Mouse (Mus musculus) heart, embryonic 10.5 days (tissue): ENCODE data around the gene Prdm16. TPM values are rescaled to one million over a fixed set of nuclear protein-coding genes. Genes with fewer than 3 reads are reported as not detected.

Source experiments
- DNase-seq: peaks from one replicate; pipeline ENCODE4 v3.0.0-alpha.2; 2017; ENCODE audit warnings: low spot score
- H3K27ac ChIP-seq: fragments of 300-500 bp; sonication (generic); 2 replicates; pipeline ENCODE4 v1.5.1; 2016; ENCODE audit warnings: mild to moderate bottlenecking
- H3K27me3 ChIP-seq: fragments of 300-500 bp; sonication (generic); 2 replicates; pipeline ENCODE4 v1.6.1; 2016; ENCODE audit warnings: mild to moderate bottlenecking; ENCODE audit not compliant: poor library complexity, insufficient read depth, severe bottlenecking
- H3K36me3 ChIP-seq: fragments of 300-500 bp; sonication (generic); 2 replicates; pipeline ENCODE4 v1.6.1; 2016; ENCODE audit warnings: mild to moderate bottlenecking, moderate library complexity
- H3K4me1 ChIP-seq: fragments of 300-500 bp; sonication (generic); 2 replicates; pipeline ENCODE4 v1.6.1; 2016; ENCODE audit warnings: mild to moderate bottlenecking
- H3K4me3 ChIP-seq: fragments of 300-500 bp; sonication (generic); 2 replicates; pipeline ENCODE4 v1.5.1; 2016; ENCODE audit warnings: mild to moderate bottlenecking, moderate library complexity
- H3K9me3 ChIP-seq: fragments of 300-500 bp; sonication (generic); 2 replicates; pipeline ENCODE4 v1.6.1; 2016; ENCODE audit warnings: mild to moderate bottlenecking, moderate library complexity
- WGBS: fragments of 180-500 bp; shearing (Covaris S2); methylation state at CpG from one replicate; pipeline ENCODE4 v1.1.7; 2016; 5-methylcytosine and 5-hydroxymethylcytosine counted together
- polyA plus RNA-seq: library from polyadenylated mRNA; unstranded; fragments of >200 nt; fragmentation: Nextera tagmentation; extraction: Ambion mirVana; gene quantifications from 2 replicates; pipeline ENCODE4 v1.2.1, GENCODE M21; 2016

Prdm16 gene
- polyA plus RNA-seq, 1 experiment from 2014 or later: 13.9 TPM

- Histone ChIP-seq H3K4me1 (peaks cover 82% of the 10 kb centered on the region), H3K27ac (no peak overlapping the region), H3K4me3 (no peak overlapping the region), H3K27me3 (peaks cover 44% of the 10 kb centered on the region), H3K36me3 (no peaks in the 10 kb centered on the region), H3K9me3 (no peaks in the 10 kb centered on the region)
- WGBS: 84% methylated on average over 11 of the region's 11 CpGs
- DNase-seq: no peak
Observed at GRCm38 (mm10) chr4:154590910-154591309, 45.8 kb downstream of the Prdm16 start.

- DNase-seq: no peak
- H3K27ac ChIP-seq: peak overlapping the region; percentile 77
- WGBS: 84% methylated on average over 11 of the region's 11 CpGs
- peaks cover 84% of the 10 kb centered on the region for H3K4me1 ChIP-seq
- no peaks in the 10 kb centered on the region for H3K9me3 ChIP-seq
- peaks cover 34% of the 10 kb centered on the region for H3K27me3 ChIP-seq
- no peak overlapping the region for H3K4me3 ChIP-seq
- no peaks in the 10 kb centered on the region for H3K36me3 ChIP-seq
Observed at GRCm38 (mm10) chr4:154586334-154586733, 50.3 kb downstream of the Prdm16 start.

GRCm38 (mm10) chr4:154585779-154586178 is 50.9 kb downstream of the Prdm16 start:
- Histone ChIP-seq H3K9me3 (no peaks in the 10 kb centered on the region), H3K4me1 (peaks cover 84% of the 10 kb centered on the region), H3K27me3 (peaks cover 34% of the 10 kb centered on the region), H3K36me3 (no peaks in the 10 kb centered on the region), H3K27ac (peak overlapping the region; percentile 77), H3K4me3 (0 out of 2 replicates have a peak overlapping the region, but pooled peaks have one; percentile 1)
- 59% methylated on average over 14 of the region's 14 CpGs for WGBS
- DNase-seq: no peak

DNA sequence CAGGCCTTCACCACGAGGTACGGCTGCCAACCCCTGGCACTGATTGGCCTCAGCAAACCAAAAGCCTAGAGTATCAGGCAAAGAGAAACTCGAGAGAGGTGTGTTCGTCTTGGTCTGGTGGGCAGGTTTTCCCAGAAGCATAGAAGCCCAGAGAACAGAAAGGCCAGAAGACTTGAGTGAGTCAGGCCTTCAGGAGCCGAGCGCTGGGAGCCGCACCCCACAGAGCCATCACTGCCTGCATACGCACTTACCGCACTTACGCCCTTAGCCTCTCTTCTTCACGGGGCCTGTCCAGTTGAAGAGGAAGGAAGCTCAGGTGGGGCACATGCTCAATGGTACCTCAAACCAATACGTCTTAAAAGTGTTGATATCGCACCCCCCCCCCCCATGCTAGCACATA is 53.0 kb downstream of the Prdm16 start:
- 87% methylated on average over 13 of the region's 13 CpGs for WGBS
- no peaks in the 10 kb centered on the region for H3K9me3 ChIP-seq
- H3K4me1 ChIP-seq: peaks cover 77% of the 10 kb centered on the region
- H3K4me3 ChIP-seq: no peak overlapping the region
- no peak for DNase-seq
- no peaks in the 10 kb centered on the region for H3K36me3 ChIP-seq
- H3K27ac ChIP-seq: no peak overlapping the region
- H3K27me3 ChIP-seq: peaks cover 29% of the 10 kb centered on the region

DNA sequence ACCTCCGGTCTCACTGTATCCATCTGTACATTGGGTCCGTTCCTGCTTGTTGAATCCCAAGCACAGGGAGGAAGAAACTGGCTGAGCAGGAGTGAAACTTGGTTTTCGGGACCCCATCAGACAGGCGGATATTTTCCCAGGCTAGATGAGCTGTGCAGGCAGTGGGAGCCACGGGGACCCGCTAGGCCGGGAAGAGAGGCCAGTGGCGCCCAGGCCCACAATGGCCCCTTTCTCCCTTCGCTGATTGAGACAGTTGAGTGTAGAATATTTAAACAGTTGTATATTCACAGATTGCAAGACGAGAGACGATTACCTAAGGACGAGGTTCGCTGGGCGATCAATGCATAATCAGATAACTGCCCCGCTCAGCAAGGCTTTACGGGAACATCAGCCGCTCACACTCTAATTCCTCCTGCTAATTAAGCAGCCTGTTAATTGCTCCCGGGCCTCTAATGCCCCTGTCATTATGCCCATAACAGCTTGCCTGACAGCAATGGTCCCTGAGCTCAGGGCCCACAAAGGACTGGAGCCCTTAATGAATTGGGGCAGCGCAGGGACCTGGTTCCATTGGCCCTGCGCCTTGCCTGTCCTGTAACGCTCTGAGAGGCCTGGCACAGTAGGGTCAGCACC is 54.0 kb downstream of the Prdm16 start:
- Histone ChIP-seq H3K4me1 (peaks cover 70% of the 10 kb centered on the region), H3K27me3 (peaks cover 30% of the 10 kb centered on the region), H3K27ac (no peak overlapping the region), H3K36me3 (no peaks in the 10 kb centered on the region), H3K9me3 (no peaks in the 10 kb centered on the region), H3K4me3 (no peak overlapping the region)
- no peak for DNase-seq
- WGBS: 84% methylated on average over 21 of the region's 21 CpGs

- Histone ChIP-seq H3K4me1 (peaks cover 61% of the 10 kb centered on the region), H3K27ac (peak overlapping the region; percentile 42; the same call in 1 of the 2 replicates), H3K27me3 (peaks cover 40% of the 10 kb centered on the region), H3K36me3 (no peaks in the 10 kb centered on the region), H3K9me3 (no peaks in the 10 kb centered on the region), H3K4me3 (no peak overlapping the region)
- 59% methylated on average over 16 of the region's 16 CpGs for WGBS
- no peak for DNase-seq
Observed at GRCm38 (mm10) chr4:154581261-154581886, 55.3 kb downstream of the Prdm16 start.

- DNase-seq: no peak
- peaks cover 23% of the 10 kb centered on the region for H3K27me3 ChIP-seq
- H3K9me3 ChIP-seq: no peaks in the 10 kb centered on the region
- peak overlapping the region; percentile 31; the same call in 1 of the 2 replicates for H3K27ac ChIP-seq
- WGBS: 60% methylated on average over 13 of the region's 13 CpGs
- peaks cover 61% of the 10 kb centered on the region for H3K4me1 ChIP-seq
- no peak overlapping the region for H3K4me3 ChIP-seq
- no peaks in the 10 kb centered on the region for H3K36me3 ChIP-seq
Observed at GRCm38 (mm10) chr4:154574208-154574875, 62.3 kb downstream of the Prdm16 start.

GRCm38 (mm10) chr4:154570451-154570881 is 66.2 kb downstream of the Prdm16 start:
- no peaks in the 10 kb centered on the region for H3K36me3 ChIP-seq
- H3K27me3 ChIP-seq: peaks cover 12% of the 10 kb centered on the region
- H3K27ac ChIP-seq: peak overlapping the region; percentile 43
- no peaks in the 10 kb centered on the region for H3K9me3 ChIP-seq
- no peak overlapping the region for H3K4me3 ChIP-seq
- H3K4me1 ChIP-seq: peaks cover 73% of the 10 kb centered on the region
- DNase-seq: no peak
- WGBS: 18% methylated on average over 10 of the region's 10 CpGs

- no peak for DNase-seq
- H3K27me3 ChIP-seq: peaks cover 17% of the 10 kb centered on the region
- H3K9me3 ChIP-seq: no peaks in the 10 kb centered on the region
- H3K4me3 ChIP-seq: no peak overlapping the region
- no peaks in the 10 kb centered on the region for H3K36me3 ChIP-seq
- 78% methylated on average over 9 of the region's 9 CpGs for WGBS
- H3K27ac ChIP-seq: no peak overlapping the region
- peaks cover 70% of the 10 kb centered on the region for H3K4me1 ChIP-seq
Observed at GRCm38 (mm10) chr4:154569845-154570244, 66.8 kb downstream of the Prdm16 start.

- H3K36me3 ChIP-seq: no peaks in the 10 kb centered on the region
- H3K27me3 ChIP-seq: peaks cover 22% of the 10 kb centered on the region
- H3K9me3 ChIP-seq: no peaks in the 10 kb centered on the region
- peaks cover 70% of the 10 kb centered on the region for H3K4me1 ChIP-seq
- DNase-seq: no peak
- no peak overlapping the region for H3K4me3 ChIP-seq
- H3K27ac ChIP-seq: no peak overlapping the region
- WGBS: 74% methylated on average over 15 of the region's 15 CpGs
Observed at GRCm38 (mm10) chr4:154568798-154569197, 67.9 kb downstream of the Prdm16 start.

DNA sequence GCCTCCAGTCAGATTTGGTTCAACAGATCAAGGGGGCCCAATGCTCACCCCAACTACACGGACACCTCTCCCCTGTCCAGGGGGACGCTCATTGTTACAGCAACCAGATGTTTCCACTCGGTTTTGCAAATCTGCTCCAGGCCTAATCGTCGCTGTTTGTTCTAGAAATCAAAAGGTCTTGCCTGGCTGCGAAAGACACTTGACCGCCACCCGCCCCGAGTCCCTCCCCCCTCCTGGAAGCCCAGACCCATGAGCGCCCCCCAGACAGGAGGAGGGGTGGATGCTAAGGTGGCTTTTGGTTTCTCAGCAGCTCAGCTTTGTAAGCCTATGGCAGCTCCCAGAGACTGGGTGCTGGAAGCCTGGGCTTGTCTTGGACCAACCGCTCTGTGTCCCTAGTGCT is 68.7 kb downstream of the Prdm16 start:
- no peak for DNase-seq

DNA sequence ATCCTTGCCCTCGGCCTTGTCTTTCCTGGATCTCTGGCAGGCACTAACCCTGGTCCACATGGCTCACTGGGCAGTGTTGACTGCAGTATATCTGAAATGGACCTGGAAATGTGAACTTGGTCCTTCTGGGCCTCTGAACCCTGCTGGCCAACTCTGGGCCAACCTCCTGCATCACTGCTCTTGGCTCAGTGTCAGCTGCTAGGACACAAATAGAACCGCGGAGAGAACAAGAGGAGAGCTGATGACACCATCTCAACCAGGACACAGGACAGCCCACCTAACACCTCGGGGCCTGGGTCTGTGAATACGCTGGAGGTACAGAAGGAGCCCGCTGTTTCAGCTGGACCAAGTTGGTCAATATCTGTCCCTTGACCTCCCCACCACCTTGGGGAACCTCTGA is 73.5 kb downstream of the Prdm16 start:
- Histone ChIP-seq H3K36me3 (no peaks in the 10 kb centered on the region), H3K4me3 (no peak overlapping the region), H3K27me3 (peaks cover 39% of the 10 kb centered on the region), H3K4me1 (peaks cover 68% of the 10 kb centered on the region), H3K9me3 (no peaks in the 10 kb centered on the region), H3K27ac (peak overlapping the region; percentile 49)
- 67% methylated on average over 6 of the region's 6 CpGs for WGBS
- DNase-seq: no peak

More for the DNA sequence above, 68.7 kb downstream of the Prdm16 start:
- Histone ChIP-seq H3K4me3 (no peak overlapping the region), H3K4me1 (peaks cover 75% of the 10 kb centered on the region), H3K36me3 (no peaks in the 10 kb centered on the region), H3K9me3 (no peaks in the 10 kb centered on the region), H3K27me3 (peaks cover 21% of the 10 kb centered on the region), H3K27ac (no peak overlapping the region)
- WGBS: 55% methylated on average over 11 of the region's 11 CpGs

DNA sequence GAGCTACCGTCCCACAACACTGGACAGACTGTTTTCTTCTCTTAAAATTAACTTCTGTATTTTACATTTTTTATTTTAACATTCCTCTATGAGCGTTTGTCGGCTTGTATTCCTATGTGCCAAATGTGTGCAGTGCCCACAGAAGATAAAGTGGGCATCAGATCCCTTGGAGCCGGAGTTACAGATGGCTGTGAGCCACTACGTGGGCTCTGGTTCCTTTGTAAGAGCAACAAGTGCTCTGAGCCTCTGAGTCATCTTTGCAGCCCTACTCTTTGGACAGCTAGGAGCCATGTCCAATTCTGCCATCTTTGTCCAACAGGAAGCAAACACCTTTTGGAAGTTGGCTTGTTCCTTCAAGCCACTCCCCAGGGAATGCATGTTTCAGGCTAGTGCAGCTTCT is 78.6 kb downstream of the Prdm16 start:
- peaks cover 61% of the 10 kb centered on the region for H3K4me1 ChIP-seq
- no peaks in the 10 kb centered on the region for H3K36me3 ChIP-seq
- H3K4me3 ChIP-seq: no peak overlapping the region
- no peak overlapping the region for H3K27ac ChIP-seq
- 90% methylated on average over 5 of the region's 5 CpGs for WGBS
- H3K9me3 ChIP-seq: no peaks in the 10 kb centered on the region
- H3K27me3 ChIP-seq: peaks cover 37% of the 10 kb centered on the region
- no peak for DNase-seq
